Mouse (Mus musculus) myocyte (in vitro differentiated cells): ENCODE results near the gene Theg.

Experiments used
- CEBPB ChIP-seq: IDR thresholded peaks from 2 replicates; pipeline ENCODE4 v1.6.1; 2011; ENCODE audit warnings: mild to moderate bottlenecking, moderate library complexity; ENCODE audit not compliant: poor library complexity, insufficient read depth, severe bottlenecking
- MAX ChIP-seq: IDR thresholded peaks from one replicate; pipeline ENCODE4 v1.6.1; 2011; ENCODE audit warnings: low read depth, mild to moderate bottlenecking, control low read depth
- MYOD1 ChIP-seq, 3 experiments: IDR thresholded peaks; one replicate each; pipeline ENCODE4 v1.6.1; 2011; ENCODE audit warnings: control low read depth in 2 of 3, low read depth in 2 of 3, mild to moderate bottlenecking in 2 of 3, moderate library complexity in 1 of 3; ENCODE audit not compliant: insufficient read length in 2 of 3, control insufficient read depth in 1 of 3
- POLR2A ChIP-seq: IDR thresholded peaks from one replicate; pipeline ENCODE4 v1.6.1; 2011; ENCODE audit warnings: low read depth, mild to moderate bottlenecking, control low read depth, moderate library complexity; ENCODE audit not compliant: insufficient read length
- POLR2AphosphoS2 ChIP-seq: IDR thresholded peaks from one replicate; pipeline ENCODE4 v1.6.1; 2011; ENCODE audit warnings: low read depth, control low read depth; ENCODE audit not compliant: insufficient read length
- TCF12 ChIP-seq: IDR thresholded peaks from one replicate; pipeline ENCODE4 v1.6.1; 2011; ENCODE audit warnings: mild to moderate bottlenecking, control low read depth; ENCODE audit not compliant: poor library complexity, insufficient read depth, severe bottlenecking
- TCF3 ChIP-seq: IDR thresholded peaks from one replicate; pipeline ENCODE4 v1.6.1; 2011; ENCODE audit warnings: low read depth, control low read depth; ENCODE audit not compliant: insufficient read length
- USF1 ChIP-seq: IDR thresholded peaks from one replicate; pipeline ENCODE4 v1.6.1; 2011; ENCODE audit warnings: low read depth, mild to moderate bottlenecking, control low read depth, moderate library complexity

GRCm38 (mm10) chr10:79578276-79578675, 8.9 kb downstream of the Theg start:
- TF ChIP-seq POLR2AphosphoS2 (no peak), USF1 (no peak), POLR2A (no peak), MAX (no peak), TCF3 (no peak), TCF12 (no peak), CEBPB (no peak), MYOD1 (IDR thresholded peaks at IDR 0.05; ENCODE audit: control insufficient read depth in 1 of 3, insufficient read length in 2 of 3, low read depth in 2 of 3) (no peak)
